Mouse (Mus musculus) splenic B cell, adult 2 months (primary cell): Measurements from ENCODE around the gene Emc10.
A peak's percentile ranks its signal among the peaks of the same experiment; 100 is the strongest.

Experiments
- DNase-seq: peaks from one replicate; pipeline ENCODE4 v3.0.0-alpha.2; 2011; ENCODE audit warnings: low read depth, low spot score
- H3K27me3 ChIP-seq: 2 replicates; pipeline ENCODE4 v1.6.1; 2012; ENCODE audit warnings: mild to moderate bottlenecking, low read length, moderate library complexity, mixed read lengths; ENCODE audit not compliant: control insufficient read depth, poor library complexity, insufficient read depth, severe bottlenecking
- H3K36me3 ChIP-seq: 2 replicates; pipeline ENCODE4 v1.6.1; 2012; ENCODE audit warnings: mild to moderate bottlenecking, low read length, moderate library complexity, mixed read lengths; ENCODE audit not compliant: control insufficient read depth, poor library complexity, insufficient read depth, severe bottlenecking

Gene Emc10

GRCm38 (mm10) chr7:44482836-44483435 lies 13.4 kb downstream of the Emc10 start:
- no peak for DNase-seq
- H3K36me3 ChIP-seq = no peaks in the 10 kb centered on the region
- H3K27me3 ChIP-seq = no peaks in the 10 kb centered on the region; the same call in none of the 2 replicates

- Histone ChIP-seq H3K36me3 (no peaks in the 10 kb centered on the region; the same call in 1 of the 2 replicates), H3K27me3 (no peaks in the 10 kb centered on the region)
- no peak for DNase-seq
Measured at GRCm38 (mm10) chr7:44475046-44475614, 21.2 kb downstream of the Emc10 start.

DNA sequence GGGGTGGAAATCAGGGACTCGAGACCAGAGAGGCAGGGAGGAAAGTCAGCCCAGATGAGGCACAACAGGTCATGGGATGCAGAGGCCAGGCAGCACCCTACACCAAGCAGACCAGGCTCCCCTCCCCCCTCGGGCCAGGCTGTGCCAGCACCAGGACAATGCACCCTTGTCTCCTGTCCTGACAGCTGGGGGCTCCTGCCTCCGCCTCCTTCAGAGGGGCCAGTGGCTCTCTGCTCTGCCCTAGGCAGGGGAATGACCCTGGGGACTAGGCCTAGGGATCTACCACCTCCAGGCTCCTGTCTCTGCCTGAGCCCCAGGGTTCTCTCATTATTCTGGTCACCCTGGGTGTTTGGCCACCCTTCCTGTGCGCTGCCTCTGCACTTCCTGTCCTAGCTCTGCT lies 21.9 kb downstream of the Emc10 start:
- Histone ChIP-seq H3K36me3 (no peaks in the 10 kb centered on the region; the same call in 1 of the 2 replicates), H3K27me3 (no peaks in the 10 kb centered on the region)
- DNase-seq = no peak

DNA sequence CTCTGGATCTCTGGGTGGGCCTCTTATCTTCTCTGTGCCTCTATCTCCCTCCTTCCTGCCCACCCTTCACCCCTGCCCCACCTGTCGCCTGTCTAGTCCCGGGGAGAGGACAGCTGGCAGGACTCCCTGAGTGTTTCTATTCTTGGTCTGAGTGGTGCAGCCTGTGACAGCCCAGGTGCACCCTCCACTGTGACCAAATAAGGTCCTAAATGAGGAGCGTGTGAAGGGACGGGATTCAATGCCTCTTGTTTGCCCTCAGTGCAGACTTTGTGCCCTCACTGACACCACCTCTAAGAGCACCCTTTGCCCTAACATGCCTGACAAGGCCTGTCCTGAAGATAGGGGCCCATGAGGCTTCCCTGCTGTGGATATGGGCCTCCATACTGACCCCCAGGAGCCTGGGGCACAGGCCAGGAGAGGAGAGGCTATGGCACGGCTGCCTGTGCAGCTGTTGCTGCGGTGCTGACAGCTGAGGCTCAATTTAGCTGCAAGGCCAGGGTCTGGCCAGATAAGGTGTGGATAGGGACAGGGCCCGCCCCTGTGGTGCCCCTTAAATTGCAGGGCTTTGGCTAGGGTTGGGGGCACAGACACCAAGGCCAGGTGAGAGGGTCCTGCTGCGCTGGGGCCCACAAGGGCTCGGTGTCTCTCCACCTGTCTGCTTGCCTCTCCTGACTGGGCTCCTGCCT lies 23.2 kb downstream of the Emc10 start:
- DNase-seq = no peak
- Histone ChIP-seq H3K36me3 (no peaks in the 10 kb centered on the region; the same call in 1 of the 2 replicates), H3K27me3 (no peaks in the 10 kb centered on the region)

DNA sequence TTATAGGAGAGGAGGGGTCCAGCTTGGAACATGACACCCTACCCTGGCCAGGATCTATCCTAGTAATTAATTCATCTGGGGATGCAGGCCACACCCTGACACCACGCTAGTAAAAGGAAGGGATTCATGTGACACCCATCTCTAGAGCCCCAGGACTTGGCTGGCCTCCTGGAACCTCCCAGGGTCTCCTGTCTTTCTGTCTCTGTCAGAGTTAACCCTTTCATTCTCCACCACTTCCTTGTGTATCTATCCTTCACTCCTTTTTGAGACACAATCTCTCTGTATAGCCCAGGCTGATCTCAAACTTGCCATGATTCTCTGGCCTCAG lies 23.8 kb downstream of the Emc10 start:
- no peak for DNase-seq
- H3K36me3 ChIP-seq = no peaks in the 10 kb centered on the region; the same call in 1 of the 2 replicates
- H3K27me3 ChIP-seq = no peaks in the 10 kb centered on the region

DNA sequence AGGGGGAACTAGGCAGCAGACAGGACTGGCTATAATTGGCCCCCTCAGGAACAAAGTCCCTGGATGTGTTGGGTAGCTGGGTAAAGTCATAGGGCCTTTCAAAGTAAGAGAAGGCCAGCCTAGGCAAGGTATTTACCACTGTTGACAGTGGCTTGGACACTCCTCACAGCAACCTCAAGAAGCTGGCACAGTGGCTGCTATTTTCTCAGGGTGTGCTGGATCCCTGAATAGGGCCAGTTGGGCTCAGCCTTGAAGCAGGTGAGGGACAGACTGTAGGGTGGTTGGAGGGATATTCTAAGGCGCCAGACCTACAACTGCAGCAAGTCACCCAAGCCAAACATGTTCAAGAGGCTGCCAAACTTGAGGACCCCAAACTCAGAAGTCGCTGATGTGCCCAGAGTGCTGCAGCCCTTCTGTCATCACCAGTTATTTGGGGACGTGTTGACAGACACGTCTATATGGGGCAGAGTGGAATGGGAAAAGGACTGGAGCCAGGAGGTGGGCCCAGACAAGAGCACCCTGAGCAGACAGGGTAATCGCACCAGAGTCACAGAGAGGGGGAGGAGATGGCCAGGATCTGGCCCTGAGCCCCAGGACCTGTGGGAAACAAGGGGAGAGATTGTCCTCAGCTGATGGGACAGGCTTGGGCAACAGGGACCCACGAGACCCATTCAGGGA lies 24.3 kb downstream of the Emc10 start:
- Histone ChIP-seq H3K36me3 (no peaks in the 10 kb centered on the region; the same call in 1 of the 2 replicates), H3K27me3 (no peaks in the 10 kb centered on the region)
- no peak for DNase-seq

DNA sequence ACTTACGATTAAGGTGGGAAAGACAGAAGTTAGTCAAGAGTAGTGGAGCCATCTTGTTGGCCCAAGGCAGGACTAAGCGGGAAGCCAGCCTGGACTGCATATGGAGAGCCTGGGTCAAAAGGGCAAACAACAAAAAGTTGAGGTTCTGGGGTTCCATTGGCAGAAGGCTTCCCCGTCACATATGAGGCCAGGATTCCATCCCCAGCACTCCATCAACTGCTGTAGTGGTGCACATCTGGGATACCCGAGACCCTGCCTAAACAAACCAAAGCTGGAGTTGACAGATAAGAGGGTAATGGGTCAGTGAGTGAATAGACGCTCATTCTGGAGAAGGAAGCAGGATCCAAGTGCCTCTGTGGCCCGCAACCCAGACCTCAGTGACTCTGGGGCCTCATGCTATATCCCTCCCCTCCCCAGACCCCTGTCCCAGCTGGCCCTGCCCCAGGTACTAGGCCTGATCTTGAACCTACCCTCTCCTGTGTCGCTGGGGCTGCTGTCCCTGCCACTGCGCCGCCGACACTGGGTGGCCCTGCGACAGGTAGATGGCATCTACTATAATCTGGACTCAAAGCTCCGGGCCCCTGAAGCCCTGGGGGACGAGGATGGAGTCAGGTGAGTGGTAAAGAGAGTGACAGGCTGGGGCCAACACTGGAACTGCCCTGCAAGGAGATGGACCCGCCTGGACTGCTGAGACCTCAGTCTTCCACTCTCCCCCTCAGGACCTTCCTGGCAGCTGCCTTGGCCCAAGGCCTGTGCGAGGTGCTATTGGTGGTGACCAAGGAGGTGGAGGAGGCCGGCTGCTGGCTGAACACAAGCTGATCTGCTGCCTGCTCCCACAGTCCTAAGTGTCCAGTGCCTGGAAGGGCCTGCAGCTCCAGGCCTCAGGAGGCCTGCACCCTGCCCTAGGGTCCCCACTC lies 25.4 kb downstream of the Emc10 start:
- Histone ChIP-seq H3K27me3 (no peaks in the 10 kb centered on the region), H3K36me3 (no peaks in the 10 kb centered on the region; the same call in 1 of the 2 replicates)
- no peak for DNase-seq

DNA sequence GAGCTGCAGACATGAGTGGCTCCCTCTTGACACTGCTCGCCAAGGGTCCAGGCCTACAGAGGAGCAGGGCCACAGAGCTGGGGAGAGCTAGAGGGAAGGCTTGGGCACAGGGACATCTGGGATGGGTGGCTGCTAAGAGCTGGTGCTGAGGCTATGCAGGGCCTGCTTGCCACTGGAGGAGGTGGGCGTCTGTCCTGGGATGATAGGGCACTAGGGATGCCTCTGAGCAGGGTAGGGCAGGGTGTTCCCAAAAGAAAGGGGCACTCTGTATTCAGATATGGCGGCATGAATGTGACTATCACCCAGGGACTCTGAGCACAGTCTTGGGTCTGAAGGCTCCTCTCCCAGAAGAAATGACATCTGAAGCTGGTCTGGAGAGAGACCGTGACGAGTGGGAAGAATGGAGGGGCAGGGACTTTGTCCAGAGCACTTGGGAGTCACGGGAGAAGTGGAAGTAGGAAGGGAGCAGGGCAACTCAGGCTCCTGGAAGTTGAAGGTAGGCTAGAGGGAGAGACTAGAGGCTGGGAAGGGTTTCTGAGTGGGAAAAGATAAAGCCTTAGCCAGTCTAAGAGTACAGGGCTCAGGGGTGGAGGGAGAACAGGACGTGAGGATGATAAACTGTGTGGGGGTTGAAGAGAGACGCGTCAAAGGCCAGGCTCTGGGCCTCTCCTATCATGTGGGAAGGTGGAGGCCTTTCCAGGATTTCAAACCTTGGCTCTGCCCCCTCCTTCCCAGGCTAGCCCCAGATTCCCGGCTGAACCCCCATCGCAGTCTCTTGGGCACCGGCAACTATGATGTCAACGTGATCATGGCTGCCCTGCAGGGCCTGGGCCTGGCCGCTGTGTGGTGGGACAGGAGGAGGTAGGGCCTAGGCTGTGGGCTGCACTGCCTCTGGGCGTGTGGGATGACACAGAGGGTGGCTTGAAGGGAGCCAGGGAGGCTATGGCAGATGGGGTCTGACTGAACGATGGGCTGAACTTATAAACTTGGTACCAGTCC lies 26.4 kb downstream of the Emc10 start:
- no peaks in the 10 kb centered on the region for H3K27me3 ChIP-seq
- DNase-seq = no peak
- no peaks in the 10 kb centered on the region; the same call in 1 of the 2 replicates for H3K36me3 ChIP-seq

DNA sequence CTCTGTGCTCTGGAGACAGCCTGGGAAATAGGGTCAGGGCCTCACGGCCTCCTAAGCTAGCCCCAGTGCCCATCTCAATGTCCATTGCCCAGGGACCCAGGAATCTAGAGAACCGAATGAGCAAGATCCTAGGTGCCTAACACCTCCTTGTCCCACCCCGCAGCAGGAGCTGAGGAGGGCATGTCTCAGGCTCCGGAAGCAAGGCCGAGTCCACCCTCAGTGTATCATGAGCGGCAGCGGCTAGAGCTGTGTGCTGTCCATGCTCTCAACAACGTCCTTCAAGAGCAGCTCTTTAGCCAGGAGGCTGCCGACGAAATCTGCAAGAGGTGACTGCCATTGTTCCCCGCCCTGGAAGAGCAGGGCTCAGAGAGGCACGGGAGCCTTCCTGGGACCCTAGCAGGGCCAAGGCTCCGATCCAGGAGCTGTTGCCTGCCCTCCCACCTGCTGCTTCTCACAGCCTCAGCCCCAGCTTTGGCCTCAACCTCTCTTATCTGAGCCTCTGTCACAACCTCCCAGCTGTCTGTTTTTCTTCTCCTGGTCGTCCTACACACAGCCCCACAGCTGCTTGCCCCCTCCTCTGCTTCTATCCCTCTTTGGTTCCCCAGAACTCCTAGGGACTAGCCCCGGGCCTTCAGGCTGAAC lies 27.6 kb downstream of the Emc10 start:
- Histone ChIP-seq H3K27me3 (no peaks in the 10 kb centered on the region), H3K36me3 (no peaks in the 10 kb centered on the region; the same call in 1 of the 2 replicates)
- no peak for DNase-seq

- DNase-seq = peak; percentile 98
- H3K36me3 ChIP-seq = no peaks in the 10 kb centered on the region; the same call in 1 of the 2 replicates
- no peaks in the 10 kb centered on the region for H3K27me3 ChIP-seq
Measured at GRCm38 (mm10) chr7:44467811-44468411, 28.4 kb downstream of the Emc10 start, which contains the start of gene Josd2. Gene Josd2 (plus strand): TSS chr7:44467980.

DNA sequence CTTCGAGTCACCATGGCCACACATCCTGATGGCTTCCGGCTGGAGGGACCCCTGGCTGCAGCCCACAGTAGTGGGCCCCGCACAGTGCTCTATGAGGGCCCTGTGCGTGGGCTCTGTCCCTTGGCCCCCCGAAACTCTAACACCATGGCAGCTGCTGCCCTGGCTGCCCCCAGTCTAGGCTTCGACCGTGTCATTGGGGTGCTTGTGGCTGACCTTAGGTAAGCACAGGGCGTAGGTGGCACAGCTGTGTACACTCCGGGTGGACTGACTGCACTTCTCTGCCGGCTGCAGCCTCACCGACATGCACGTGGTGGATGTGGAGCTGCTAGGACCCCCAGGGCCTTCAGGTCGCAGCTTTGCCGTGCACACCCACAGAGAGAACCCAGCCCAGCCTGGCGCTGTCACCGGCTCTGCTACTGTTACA lies 29.4 kb downstream of the Emc10 start:
- no peak for DNase-seq
- H3K27me3 ChIP-seq = no peaks in the 10 kb centered on the region

GRCm38 (mm10) chr7:44466006-44466887 lies 30.1 kb downstream of the Emc10 start:
- H3K27me3 ChIP-seq = no peaks in the 10 kb centered on the region
- DNase-seq = no peak
- no peaks in the 10 kb centered on the region; the same call in 1 of the 2 replicates for H3K36me3 ChIP-seq

More for the DNA sequence above, 29.4 kb downstream of the Emc10 start:
- no peaks in the 10 kb centered on the region; the same call in 1 of the 2 replicates for H3K36me3 ChIP-seq
